Mouse (Mus musculus): ENCODE measurements around the gene Atg9a.
"Not testable (repeated sequence)": the region's sequence is repeated elsewhere in the genome, so short reads cannot be mapped to it uniquely, and the experiment has no call there.

Gene Atg9a

DNA sequence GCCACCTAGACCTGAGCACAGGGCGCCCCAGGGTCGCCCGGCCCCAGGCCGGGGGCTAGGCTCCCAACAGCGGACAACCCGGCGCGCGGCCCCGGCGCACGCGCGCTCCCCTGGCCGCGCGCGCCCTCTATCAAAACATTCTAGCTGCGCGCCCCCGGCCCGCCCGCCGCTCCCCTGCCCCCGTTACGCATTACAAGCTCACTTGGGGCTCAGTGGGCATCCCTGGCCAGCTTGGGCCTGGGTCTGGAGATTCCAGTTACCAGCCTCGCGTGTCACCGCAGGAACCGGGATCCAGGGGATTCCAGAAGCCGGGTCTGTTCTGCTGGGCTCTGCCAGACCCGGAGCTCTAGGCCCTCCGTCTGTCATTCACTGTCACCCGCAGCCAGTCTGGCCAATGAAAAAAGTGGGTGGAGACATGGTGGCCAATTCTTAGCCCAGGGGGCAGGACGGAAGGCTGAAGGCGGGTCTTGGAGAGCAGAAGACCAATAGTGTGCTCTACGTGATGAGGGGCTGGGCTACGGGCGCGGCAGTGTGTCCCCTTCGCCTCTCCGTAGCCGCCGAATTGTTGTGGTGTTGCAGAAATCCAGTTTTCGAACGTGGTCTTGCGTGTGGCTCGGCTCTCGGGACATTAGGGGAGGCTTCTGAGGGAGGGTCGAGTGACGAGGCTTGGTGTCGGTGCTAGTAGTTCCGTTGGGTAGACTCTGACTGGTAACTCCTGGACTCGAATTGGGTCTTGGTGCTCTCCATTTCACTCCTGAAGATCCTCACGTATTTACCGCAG, at the start of gene Atg9a, which contains the start of gene Ankzf1:
Atg9a (minus strand) TSS at position 575 of the 781 bp plus-strand sequence.
Ankzf1 (plus strand) TSS at position 530 of the 781 bp plus-strand sequence.
- in situ Hi-C loops (cut with MboI, MseI), result no loop called here

DNA sequence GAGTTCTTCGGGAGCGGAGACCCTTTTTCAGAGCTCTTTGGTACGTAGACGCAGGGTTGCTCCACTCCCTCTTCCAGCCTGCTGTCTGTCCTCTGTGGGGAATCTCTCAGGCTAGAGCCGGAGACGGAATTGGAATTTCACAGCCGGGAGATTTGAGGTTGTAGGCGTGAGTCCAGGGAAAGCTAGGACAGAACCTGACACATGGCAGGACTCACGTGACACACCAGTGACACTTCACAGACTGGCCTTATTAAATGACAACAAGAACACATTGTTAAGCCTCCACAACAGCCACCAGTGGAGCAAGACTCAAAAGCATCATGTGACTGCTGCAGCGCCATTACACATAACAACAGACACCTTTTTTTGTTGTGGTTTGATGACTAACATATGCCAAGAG, 47.6 kb upstream of the Atg9a start:
- in situ Hi-C loops (cut with MboI, MseI), result loop anchor here (5.0 kb wide), 1 partner anchor 73 kb away; no protein-coding TSS in a partner anchor

DNA sequence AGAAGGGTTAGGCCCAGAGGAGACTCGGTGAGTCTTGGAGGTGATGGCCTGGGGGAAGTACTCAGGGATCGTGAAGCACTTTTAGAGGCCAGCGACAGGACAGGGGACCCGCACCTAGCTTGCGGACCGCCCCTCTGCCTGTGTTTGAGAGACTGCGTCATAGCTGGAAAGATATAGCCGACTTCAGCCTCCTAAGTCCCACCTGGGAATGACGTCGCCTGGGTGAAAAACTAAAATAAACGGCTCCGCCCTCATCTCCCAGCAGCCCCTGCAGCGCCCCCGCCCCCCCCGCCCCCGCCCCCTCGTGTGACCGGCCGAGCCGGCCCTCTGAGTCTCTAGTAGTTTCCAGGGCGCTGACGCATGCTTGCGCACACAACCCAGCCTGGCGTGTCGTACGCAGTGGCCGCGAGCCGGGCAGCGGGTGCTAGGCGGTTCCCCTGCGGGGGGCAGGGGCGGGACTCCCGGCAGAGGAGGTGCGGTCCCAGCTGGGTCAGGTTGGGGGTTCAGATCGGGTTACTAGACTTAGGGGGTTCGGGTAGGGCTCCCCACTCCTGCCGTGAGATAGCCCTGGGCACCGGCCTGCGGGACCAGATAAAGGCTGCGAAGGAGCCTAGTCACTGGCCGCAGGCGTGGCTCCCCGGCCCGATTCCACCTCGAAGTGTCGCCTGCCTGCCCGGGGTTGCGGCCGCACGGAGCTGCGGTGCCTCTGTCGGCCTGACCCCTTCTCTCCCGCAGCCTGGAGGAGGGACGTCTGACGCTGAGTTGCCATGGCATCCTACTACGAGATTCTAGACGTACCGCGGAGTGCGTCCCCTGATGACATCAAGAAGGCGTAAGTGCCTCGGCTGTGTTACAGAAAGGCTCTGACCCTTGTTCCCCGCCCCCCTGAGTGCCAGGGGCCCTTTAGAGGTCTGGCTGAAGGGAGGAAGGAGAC, 44.4 kb upstream of the Atg9a start, which contains the start of gene Dnajb2:
Dnajb2 (plus strand) TSS at position 290 of the 934 bp plus-strand sequence.
- in situ Hi-C loops (cut with MboI, MseI), result loop anchor here (5.0 kb wide), 1 partner anchor 76 kb away; no protein-coding TSS in a partner anchor

DNA sequence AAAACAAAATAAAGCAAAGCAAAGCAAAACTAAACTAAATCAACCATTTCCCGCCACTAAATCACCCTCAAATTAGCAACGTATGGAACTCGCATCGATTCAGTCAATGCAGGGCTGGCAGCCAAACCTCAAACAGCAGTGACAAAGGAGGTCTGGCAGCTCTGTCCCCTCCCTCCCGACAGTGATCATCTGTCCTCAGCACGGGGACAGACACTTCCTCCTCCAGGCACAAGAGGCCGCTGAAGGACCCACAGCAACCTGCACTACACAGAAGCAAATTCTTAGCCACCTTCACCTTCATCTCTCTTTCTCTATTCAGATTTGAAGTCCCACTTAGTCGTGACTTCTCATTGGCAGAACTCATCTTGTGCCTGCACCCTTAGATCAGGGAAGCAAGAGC, 42.6 kb upstream of the Atg9a start:
- in situ Hi-C loops (cut with MboI, MseI), result loop anchor here (5.0 kb wide), 1 partner anchor 78 kb away; no protein-coding TSS in a partner anchor

DNA sequence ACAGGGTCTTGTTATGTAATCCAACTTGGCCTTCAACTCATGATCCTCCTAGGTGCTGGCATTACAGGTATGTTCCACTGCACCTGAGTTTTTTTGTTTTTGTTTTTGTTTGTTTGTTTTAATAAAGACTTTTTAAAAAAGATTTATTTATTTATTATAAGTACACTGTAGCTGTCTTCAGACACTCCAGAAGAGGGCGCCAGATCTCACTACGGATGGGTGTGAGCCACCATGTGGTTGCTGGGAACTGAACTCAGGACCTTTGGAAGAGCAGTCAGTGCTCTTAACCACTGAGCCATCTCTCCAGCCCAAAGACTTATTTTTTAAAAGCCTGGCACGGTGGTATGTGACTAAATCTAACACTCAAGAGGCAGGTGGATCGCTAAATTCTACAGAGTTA, 40.5 kb upstream of the Atg9a start:
- in situ Hi-C loops (cut with MboI, MseI), result not testable (repeated sequence)

DNA sequence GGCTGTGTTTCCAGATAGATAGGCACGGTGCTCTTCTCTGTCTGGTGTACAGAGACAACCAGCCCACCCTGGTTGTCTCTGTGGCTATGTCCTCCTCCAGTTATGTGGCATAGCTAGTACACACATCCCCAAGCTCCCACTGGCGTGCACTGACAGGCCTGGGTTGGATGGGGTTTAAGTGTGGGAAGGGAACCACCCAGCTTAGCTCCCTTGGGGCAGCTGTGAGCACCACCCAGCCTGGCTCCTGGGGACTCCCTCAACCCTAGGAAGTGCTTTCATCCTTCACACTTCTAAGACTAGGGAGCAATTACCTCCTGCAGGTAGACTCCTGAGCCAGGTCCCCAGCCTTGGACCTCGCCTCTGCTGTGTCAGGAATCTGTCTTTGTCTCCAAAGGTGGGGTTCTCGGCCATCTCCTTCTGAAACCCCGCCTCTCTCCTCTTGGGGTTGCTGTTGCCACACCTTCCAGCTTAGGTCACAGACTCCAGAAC, 39.7 kb upstream of the Atg9a start, which contains the start of gene A630095N17Rik:
A630095N17Rik (minus strand) TSS at position 439 of the 489 bp plus-strand sequence.
- in situ Hi-C loops (cut with MboI, MseI), result no loop called here

DNA sequence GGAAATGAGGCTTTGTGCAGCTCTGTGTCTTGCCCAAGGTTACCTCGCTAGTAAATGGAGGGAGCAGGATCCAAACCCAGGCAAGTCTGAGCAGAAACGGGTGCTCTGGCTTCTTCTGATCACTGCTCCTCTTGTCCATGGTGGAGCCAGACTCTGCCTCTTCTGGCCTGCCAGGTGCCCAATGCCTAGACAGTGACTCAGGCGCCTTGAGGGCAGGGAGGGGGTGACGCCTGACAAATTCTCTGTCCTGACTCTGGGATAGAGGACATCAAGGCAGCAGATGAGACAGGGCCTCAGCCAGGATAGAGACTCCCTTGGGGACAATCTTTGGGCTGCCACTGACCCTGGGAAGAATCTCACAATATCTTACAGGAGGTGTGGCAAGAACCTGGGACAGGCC, 39.2 kb upstream of the Atg9a start:
- in situ Hi-C loops (cut with MboI, MseI), result no loop called here

DNA sequence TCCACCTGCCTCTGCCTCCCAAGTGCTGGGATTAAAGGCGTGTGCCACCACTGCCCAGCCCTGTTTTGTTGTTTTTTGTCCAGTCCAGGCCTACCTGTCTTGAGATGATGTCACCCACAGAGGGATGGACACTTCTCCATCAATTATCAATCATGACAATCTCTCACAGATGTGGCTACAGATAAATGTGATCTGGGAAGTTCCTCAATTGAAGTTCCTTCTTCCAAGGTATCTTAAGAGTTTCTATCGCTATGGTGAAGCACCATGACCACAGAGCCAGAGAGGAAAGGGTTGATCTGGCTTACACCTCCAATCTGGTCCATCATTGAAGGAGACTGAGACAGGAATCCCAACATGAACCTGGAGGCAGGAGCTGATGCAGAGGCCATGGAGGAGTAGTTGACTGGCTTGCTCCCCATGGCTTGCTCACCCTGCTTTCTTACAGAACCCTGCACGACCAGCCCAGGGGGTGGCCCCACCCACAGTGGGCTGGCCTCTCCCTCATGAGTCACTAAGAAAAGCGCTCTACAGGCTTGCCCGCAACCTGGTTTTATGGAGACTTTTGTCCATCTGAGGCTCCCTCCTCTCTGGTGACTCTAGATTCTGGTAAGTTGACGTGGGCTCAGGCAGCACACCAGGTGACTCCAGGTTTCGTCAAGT, 38.5 kb upstream of the Atg9a start:
- in situ Hi-C loops (cut with MboI, MseI), result no loop called here

DNA sequence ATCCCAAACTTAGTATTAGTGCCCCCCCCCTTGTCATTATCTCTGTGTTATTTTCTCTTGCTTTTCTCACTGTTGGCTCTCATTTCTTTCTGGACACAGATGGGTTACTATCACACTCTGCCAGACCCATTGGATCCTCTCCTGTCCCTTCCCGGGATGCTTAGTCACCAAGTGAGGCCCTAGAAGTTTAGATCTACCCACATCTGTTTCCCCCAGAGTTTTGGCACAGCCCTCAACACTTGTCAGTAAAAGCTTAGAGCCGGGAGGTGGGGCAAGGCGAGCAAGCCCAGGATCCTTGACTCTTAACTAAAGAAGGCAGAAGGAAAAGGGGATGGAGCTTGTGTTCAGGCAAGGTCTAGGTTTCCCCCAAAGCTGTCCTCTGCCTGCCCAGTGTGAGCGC, 37.2 kb upstream of the Atg9a start:
- in situ Hi-C loops (cut with MboI, MseI), result no loop called here

DNA sequence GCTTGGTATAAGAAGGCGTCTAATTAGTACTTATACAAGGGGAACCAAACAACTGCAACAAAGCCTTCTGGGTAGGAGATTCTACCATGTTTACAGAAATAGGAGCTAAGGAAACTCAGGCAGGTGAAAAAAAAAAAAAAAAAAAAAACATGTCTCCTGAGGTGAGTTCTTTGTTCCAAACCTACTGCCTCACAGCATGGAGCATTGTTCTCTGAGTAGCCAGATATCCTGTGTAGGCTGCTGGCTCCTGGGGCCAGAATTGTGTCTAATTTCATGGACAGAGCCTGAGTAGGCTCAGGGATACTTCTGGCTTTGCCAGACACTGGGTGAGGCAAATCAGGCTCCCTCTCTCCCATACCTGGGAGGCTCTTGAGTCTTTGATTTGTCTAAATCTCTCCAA, 35.7 kb upstream of the Atg9a start:
- in situ Hi-C loops (cut with MboI, MseI), result no loop called here

DNA sequence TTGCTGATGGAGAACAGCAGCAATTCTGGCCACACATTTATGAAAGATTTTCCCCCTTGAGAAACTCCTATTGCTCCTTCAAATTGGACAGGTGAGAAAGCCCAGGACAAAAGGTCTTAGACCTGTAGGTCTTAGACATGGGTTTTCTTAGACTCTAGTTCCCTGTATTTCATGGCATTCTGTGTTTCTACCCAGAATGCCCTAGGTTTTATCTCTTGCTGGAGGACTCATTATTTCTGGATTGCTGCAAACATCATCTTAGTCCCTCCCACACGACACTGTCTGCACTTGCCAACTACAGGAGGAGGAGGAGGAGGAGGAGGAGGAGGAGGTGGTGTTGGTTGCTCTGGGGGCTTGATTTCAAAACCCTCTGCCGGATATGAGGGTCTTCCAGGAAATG, 34.1 kb upstream of the Atg9a start:
- in situ Hi-C loops (cut with MboI, MseI), result no loop called here

DNA sequence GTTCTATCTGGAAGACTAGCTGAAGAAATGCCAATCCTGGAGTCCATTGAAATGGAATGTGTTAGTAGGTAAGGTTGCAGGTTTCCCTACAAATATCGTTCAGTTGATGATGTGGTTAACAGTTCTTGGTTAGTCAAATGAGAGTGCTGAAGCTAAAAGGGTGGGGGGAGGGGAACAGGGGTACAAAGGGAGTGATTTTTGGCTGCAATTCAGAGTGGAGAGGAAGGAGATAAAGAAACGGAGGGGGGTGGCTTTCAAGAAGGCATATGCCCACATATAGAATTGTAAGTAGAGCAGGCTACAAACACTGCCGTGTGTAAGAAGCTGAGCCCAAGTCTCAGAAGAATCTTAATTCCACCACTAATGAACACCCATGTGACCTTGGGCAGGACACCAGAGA, 33.5 kb upstream of the Atg9a start:
- in situ Hi-C loops (cut with MboI, MseI), result no loop called here

DNA sequence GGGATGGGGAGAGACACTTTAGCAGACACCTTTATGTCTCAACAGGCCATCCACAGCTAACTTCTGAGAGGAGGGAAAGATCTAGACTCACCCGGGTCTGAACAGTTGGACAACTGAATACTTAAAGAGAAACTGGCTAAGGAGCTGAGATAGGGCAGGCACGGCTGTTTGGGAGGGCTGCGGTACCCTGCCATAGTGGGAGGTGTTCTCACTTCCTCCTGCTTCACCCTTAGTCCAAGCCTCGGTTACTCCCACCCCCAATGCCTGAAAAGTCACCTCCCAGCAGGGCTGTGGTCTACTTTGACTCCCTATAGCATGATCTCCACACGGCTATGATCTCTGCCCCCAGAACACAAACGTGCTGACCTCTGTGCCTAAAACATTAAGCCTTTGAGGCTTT, 31.5 kb upstream of the Atg9a start:
- in situ Hi-C loops (cut with MboI, MseI), result loop anchor here (25.0 kb wide), 1 partner anchor 936 kb away; the partner anchor contains the start of genes Aamp, Gpbar1 and Pnkd

DNA sequence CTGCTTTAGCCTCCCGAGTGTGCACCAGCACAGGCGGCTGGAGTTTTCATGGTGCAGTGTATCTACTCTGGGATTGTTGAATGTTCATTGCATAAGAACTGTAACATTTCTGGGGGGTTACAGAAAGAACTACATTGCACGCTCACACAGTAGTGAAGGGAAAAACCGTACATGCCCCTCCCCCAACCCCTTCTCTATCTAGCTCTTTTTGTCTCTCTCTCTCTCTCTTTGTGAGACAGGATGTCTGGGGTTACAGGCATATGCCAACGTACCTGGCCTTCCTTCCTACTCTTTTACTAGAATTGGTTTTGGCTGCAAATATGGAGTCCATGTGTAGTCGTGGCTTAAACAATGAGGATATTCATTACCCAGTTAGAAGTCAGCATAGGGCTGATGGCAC, 30.9 kb upstream of the Atg9a start:
- in situ Hi-C loops (cut with MboI, MseI), result loop anchor here (25.0 kb wide), 1 partner anchor 936 kb away; the partner anchor contains the start of genes Aamp, Gpbar1 and Pnkd

DNA sequence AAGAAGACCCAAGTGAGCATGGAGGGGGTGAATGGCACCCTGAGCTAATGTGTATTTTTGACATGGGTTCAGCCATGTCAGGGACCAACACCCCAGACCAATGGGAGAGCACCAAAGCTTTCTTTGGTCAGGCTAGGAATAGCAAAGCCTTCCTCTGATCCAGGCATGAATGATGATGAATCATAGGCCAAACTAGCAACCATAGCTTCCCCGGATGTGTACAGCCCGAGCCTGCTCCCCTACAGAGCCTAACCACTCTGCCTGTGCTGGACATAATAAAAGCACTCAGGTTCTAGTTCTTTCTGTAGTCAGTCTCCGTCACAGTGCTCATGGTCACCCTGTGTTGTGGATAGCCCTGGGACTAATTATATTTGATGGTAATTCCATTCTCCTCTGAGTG, 29.5 kb upstream of the Atg9a start:
- in situ Hi-C loops (cut with MboI, MseI), result loop anchor here (25.0 kb wide), 1 partner anchor 934 kb away; the partner anchor contains the start of genes Aamp, Gpbar1 and Pnkd

DNA sequence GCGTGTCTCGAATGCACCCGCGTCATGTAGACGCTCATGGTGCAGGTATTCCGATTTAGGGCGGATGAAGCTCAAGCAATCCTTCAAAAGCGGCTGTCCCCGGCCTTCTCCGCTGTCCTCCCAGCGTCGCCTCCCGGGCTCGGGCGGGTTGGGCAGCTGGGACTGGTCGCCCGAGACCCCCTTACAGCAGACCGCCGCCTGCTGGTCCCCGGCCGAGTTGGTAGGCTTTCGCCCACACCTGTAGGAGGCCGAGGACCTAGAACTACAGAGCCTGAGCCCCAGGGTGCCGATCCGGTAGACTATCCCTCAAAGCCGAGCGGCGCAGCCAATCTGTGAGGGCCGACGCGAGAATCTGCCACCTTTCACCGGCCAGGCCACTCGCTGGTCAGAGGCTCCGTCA, 27.5 kb upstream of the Atg9a start, which contains the start of gene Tuba4a:
Tuba4a (minus strand) TSS at position 335 of the 400 bp plus-strand sequence.
- in situ Hi-C loops (cut with MboI, MseI), result loop anchor here (25.0 kb wide), 1 partner anchor 932 kb away; the partner anchor contains the start of genes Aamp, Gpbar1 and Pnkd

DNA sequence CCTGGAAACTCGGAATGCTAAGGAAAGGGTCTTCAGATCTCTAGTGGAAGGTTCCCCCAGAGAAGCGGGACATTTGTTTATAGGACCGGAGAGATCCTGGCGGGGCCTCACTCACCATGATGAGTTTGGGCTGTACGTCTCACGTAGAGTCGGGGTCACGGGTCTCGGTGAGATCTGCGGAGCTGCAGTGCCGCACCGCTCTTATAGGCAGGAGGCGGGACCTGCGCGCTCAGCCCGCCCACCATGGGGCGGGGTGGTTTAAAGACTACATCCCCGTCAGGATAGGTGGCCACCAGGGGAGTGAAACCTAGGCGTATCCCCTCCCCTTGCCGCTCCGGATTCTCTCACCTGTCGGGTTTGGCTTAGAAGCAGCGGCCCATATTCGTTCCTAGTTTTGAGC, 27.1 kb upstream of the Atg9a start:
- in situ Hi-C loops (cut with MboI, MseI), result loop anchor here (25.0 kb wide), 1 partner anchor 932 kb away; the partner anchor contains the start of genes Aamp, Gpbar1 and Pnkd

DNA sequence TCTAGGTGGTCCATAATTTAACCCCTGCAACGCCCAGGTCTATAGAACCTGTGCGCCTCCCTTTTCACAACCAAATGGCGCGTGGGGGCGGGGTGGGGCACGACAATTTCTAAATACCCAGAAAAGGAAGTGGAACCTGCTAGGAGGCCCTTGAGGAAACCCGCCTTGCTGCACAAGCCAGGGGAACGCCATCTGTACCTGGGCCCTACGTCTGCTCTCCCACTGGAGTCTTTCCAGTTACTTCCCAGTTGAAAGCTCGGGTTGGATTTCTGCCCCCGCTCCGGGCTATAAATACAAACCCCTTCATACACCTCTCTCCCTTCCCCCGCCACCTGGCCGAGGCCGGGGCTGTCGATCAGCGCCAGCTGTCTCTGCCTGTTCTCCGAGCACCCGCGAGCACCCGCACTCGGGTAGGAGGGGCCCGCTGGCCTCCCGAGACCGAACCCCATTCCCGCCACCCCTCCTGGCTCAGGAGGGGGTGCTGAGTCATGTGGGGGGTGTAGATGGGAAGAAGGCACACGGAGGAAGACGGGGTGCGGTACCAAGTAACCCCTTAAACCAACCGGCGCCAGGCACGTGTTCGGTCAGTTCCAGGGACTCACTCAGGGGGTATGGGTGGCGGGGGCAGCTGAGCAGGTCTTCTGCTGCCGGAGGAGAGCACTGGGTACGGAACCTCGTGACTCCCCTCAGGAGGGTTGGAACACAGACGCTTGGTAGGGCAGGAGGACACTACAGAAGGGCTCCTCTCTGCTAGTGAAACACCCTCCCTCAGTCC, 26.4 kb upstream of the Atg9a start:
- in situ Hi-C loops (cut with MboI, MseI), result loop anchor here (25.0 kb wide), 1 partner anchor 931 kb away; the partner anchor contains the start of genes Aamp, Gpbar1 and Pnkd

DNA sequence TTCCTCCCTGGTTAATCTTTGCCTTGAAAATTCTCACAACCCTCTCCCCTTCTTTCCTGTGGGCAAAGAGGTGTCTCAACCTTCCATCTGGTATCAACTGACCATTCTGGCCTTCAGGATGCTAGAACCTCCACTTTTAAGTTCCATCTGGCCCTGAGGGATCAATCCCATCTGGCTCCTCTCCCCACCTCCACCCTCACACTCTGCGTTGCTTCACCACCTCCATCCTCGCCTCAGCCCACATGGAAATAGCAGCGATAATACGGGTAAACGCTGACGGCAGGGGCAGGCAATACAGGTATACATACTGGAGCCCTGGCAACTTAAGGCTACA, 25.9 kb upstream of the Atg9a start:
- in situ Hi-C loops (cut with MboI, MseI), result loop anchor here (25.0 kb wide), 1 partner anchor 931 kb away; the partner anchor contains the start of genes Aamp, Gpbar1 and Pnkd

All from regulatory T cell (primary cell).